8 mouse cellular contexts compared by ENCODE assay signal in the genomic region with DNA sequence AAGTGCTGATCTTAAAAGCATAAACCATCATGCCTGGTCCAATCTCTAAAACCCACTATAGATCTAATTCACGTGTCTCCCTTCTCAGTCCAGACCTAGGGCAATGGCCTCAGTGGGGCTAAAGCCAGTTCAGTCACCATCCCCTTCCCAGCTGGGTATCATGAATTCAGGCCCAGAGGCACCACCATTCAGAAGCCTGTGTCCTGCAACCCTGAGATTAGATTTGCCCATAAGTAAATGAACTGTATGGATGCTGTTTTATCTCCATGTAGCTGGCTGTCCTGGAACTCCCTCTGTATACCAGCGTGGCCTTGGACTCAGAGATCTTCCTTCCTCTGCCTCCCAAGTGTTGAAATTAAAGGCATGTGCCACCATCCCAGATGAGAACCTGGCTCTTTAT. TPM values are rescaled to one million over a fixed set of nuclear protein-coding genes. Genes with fewer than 3 reads are reported as not detected.
DNase-seq lines count a peak whose midpoint lies in the region; ATAC-seq and TF ChIP-seq lines count a peak whose summit lies in the region.

No protein-coding gene starts in this region.

- DNase-seq in kidney, adult 2 months: no peak
- DNase-seq in kidney, postnatal 4 days: no peak
- DNase-seq in c-Kit-positive CD71-positive TER-119-positive erythroid progenitor cells, embryonic 14.5 days (ENCODE audit: low spot score): peak; percentile 60
- DNase-seq in testis, postnatal 10 days (ENCODE audit: low spot score): no peak
- no peak for DNase-seq in urinary bladder, postnatal 36 days (ENCODE audit: low spot score in 2 of 2)
- no peak for DNase-seq in natural killer cell, adult 2 months (ENCODE audit: low spot score in 2 of 2)

- no peaks in the 10 kb centered on the region for H3K9me3 ChIP-seq in hindbrain, embryonic 15.5 days
- H3K9me3 ChIP-seq in midbrain, embryonic 15.5 days: no peaks in the 10 kb centered on the region

- no peaks in the 10 kb centered on the region for H3K27me3 ChIP-seq in kidney, adult 2 months (replicated peaks; ENCODE audit: control insufficient read depth, insufficient read depth, low read length)
- H3K27me3 ChIP-seq in hindbrain, embryonic 15.5 days: peaks cover 2% of the 10 kb centered on the region; the same call in 1 of the 2 replicates
- H3K27me3 ChIP-seq in midbrain, embryonic 15.5 days (replicated peaks): no peaks in the 10 kb centered on the region

- H3K4me2 ChIP-seq in hindbrain, embryonic 15.5 days: peak overlapping the region; percentile 84
- H3K4me2 ChIP-seq in midbrain, embryonic 15.5 days: peak overlapping the region; percentile 93

- H3K9ac ChIP-seq in hindbrain, embryonic 15.5 days: 0 out of 2 replicates have a peak overlapping the region, but pooled peaks have one; percentile 81
- peak overlapping the region; percentile 82; the same call in 1 of the 2 replicates for H3K9ac ChIP-seq in midbrain, embryonic 15.5 days

- no peak overlapping the region for H3K4me3 ChIP-seq in kidney, adult 2 months (ENCODE audit: insufficient read depth, low read depth, low read length)
- H3K4me3 ChIP-seq in hindbrain, embryonic 15.5 days: peak overlapping the region; percentile 91; the same call in 1 of the 2 replicates
- H3K4me3 ChIP-seq in midbrain, embryonic 15.5 days: peak overlapping the region; percentile 88; the same call in 1 of the 2 replicates

- ATAC-seq in hindbrain, embryonic 15.5 days (ENCODE audit: low FRiP score, low read depth): no peak
- no peak for ATAC-seq in midbrain, embryonic 15.5 days (replicated peaks)

- no peak for TF ChIP-seq CTCF in kidney, adult 2 months (conservative IDR thresholded peaks at IDR 0.05; ENCODE audit: insufficient read depth, insufficient read length, low read depth, low read length)

- H3K36me3 ChIP-seq in kidney, adult 2 months (ENCODE audit: control insufficient read depth, insufficient read depth, low read length): no peaks in the 10 kb centered on the region
- no peaks in the 10 kb centered on the region for H3K36me3 ChIP-seq in hindbrain, embryonic 15.5 days
- H3K36me3 ChIP-seq in midbrain, embryonic 15.5 days (replicated peaks): no peaks in the 10 kb centered on the region

- H3K27ac ChIP-seq in kidney, adult 2 months (ENCODE audit: insufficient read depth, low read depth, low read length): peak overlapping the region; percentile 88
- peak overlapping the region; percentile 56 for H3K27ac ChIP-seq in hindbrain, embryonic 15.5 days (replicated peaks)
- peak overlapping the region; percentile 70 for H3K27ac ChIP-seq in midbrain, embryonic 15.5 days

- peaks cover 18% of the 10 kb centered on the region; the same call in 1 of the 2 replicates for H3K4me1 ChIP-seq in kidney, adult 2 months (ENCODE audit: control insufficient read depth, insufficient read depth, low read length)
- peaks cover 21% of the 10 kb centered on the region for H3K4me1 ChIP-seq in hindbrain, embryonic 15.5 days (replicated peaks)
- peaks cover 23% of the 10 kb centered on the region for H3K4me1 ChIP-seq in midbrain, embryonic 15.5 days

- no peak for TF ChIP-seq POLR2A in kidney, adult 2 months (IDR thresholded peaks at IDR 0.05; ENCODE audit: low read depth, low read length)

- 81% methylated on average over 2 of the region's 2 CpGs for WGBS in kidney, adult 2 months
- 80% methylated on average over 2 of the region's 2 CpGs for WGBS in hindbrain, embryonic 15.5 days
- WGBS in midbrain, embryonic 15.5 days: 87% methylated on average over 2 of the region's 2 CpGs

RNA-seq across cellular contexts. Expression of gene Sbno2, which starts 2.3 kb away (rescaled TPM):
- polyA plus RNA-seq in kidney, adult 2 months (2012; rRNA removed): 27.7 and 30.8 TPM in 2 replicates
- 12.6 and 12.9 TPM in 2 replicates for polyA plus RNA-seq in hindbrain, embryonic 15.5 days (2015; fragmentation: Nextera tagmentation; extraction: Ambion mirVana)
- 13.8 and 16.8 TPM in 2 replicates for polyA plus RNA-seq in midbrain, embryonic 15.5 days (2015; fragmentation: Nextera tagmentation; extraction: Ambion mirVana)

RNA-seq across cellular contexts. Expression of gene Stk11, which starts 12.6 kb away (rescaled TPM):
- polyA plus RNA-seq in kidney, adult 2 months (2012; rRNA removed): 114 and 117 TPM in 2 replicates
- polyA plus RNA-seq in hindbrain, embryonic 15.5 days (2015; fragmentation: Nextera tagmentation; extraction: Ambion mirVana): 18.6 and 20.0 TPM in 2 replicates
- 19.6 and 20.5 TPM in 2 replicates for polyA plus RNA-seq in midbrain, embryonic 15.5 days (2015; fragmentation: Nextera tagmentation; extraction: Ambion mirVana)

RNA-seq across cellular contexts. Expression of gene Atp5d, which starts 35.4 kb away (rescaled TPM):
- polyA plus RNA-seq in kidney, adult 2 months (2012; rRNA removed): 1,948 and 2,036 TPM in 2 replicates
- polyA plus RNA-seq in hindbrain, embryonic 15.5 days (2015; fragmentation: Nextera tagmentation; extraction: Ambion mirVana): 503 and 517 TPM in 2 replicates
- 444 and 468 TPM in 2 replicates for polyA plus RNA-seq in midbrain, embryonic 15.5 days (2015; fragmentation: Nextera tagmentation; extraction: Ambion mirVana)

RNA-seq across cellular contexts. Expression of gene Cbarp, which starts 37.6 kb away (rescaled TPM):
- polyA plus RNA-seq in kidney, adult 2 months (2012; rRNA removed): 8.1 and 8.7 TPM in 2 replicates
- 61.4 and 71.3 TPM in 2 replicates for polyA plus RNA-seq in hindbrain, embryonic 15.5 days (2015; fragmentation: Nextera tagmentation; extraction: Ambion mirVana)
- polyA plus RNA-seq in midbrain, embryonic 15.5 days (2015; fragmentation: Nextera tagmentation; extraction: Ambion mirVana): 65.7 and 66.9 TPM in 2 replicates

RNA-seq across cellular contexts. Expression of gene Midn, which starts 45.0 kb away (rescaled TPM):
- polyA plus RNA-seq in kidney, adult 2 months (2012; rRNA removed): 65.6 and 67.0 TPM in 2 replicates
- 22.6 and 26.0 TPM in 2 replicates for polyA plus RNA-seq in hindbrain, embryonic 15.5 days (2015; fragmentation: Nextera tagmentation; extraction: Ambion mirVana)
- 29.5 and 29.9 TPM in 2 replicates for polyA plus RNA-seq in midbrain, embryonic 15.5 days (2015; fragmentation: Nextera tagmentation; extraction: Ambion mirVana)
